Mouse (Mus musculus) liver, postnatal 0 days (tissue): ENCODE measurements at regions not wholly inside any gene's neighbourhood (a gene's known extent, or its start where the extent isn't known, plus 50 kb on each side); places are given as distances from the start of the nearest gene placed in this dataset.
A peak's percentile ranks its signal among the peaks of the same experiment; 100 is the strongest.

Experiments used
- ATAC-seq: fragments of 200-750 bp; cut with Nextera tagmentation; 2 replicates; pipeline ENCODE4 v1.8.0; 2017; ENCODE audit warnings: mild to moderate bottlenecking, moderate library complexity
- DNase-seq: peaks from one replicate; pipeline ENCODE4 v3.0.0-alpha.2; 2016
- H3K27ac ChIP-seq: fragments of 300-500 bp; sonication (generic); 2 replicates; pipeline ENCODE4 v1.5.1; 2014; ENCODE audit warnings: antibody characterized with exemption, moderate library complexity, mild to moderate bottlenecking, low read depth
- H3K27me3 ChIP-seq: fragments of 300-500 bp; sonication (generic); 2 replicates; pipeline ENCODE4 v1.6.1; 2014; ENCODE audit warnings: low read length, control low read depth, mixed read lengths; ENCODE audit not compliant: insufficient read depth
- H3K36me3 ChIP-seq: fragments of 300-500 bp; sonication (generic); replicated peaks from 2 replicates; pipeline ENCODE4 v1.6.1; 2014; ENCODE audit warnings: mild to moderate bottlenecking, control low read depth, low read length, moderate library complexity, mixed read lengths; ENCODE audit not compliant: insufficient read depth
- H3K4me1 ChIP-seq: fragments of 300-500 bp; sonication (generic); 2 replicates; pipeline ENCODE4 v1.6.1; 2014; ENCODE audit warnings: antibody characterized with exemption, mild to moderate bottlenecking, control low read depth; ENCODE audit not compliant: insufficient read depth
- H3K4me2 ChIP-seq: fragments of 300-500 bp; sonication (generic); 2 replicates; pipeline ENCODE4 v1.6.1; 2014; ENCODE audit warnings: low read depth, mild to moderate bottlenecking, low read length, moderate library complexity, mixed read lengths
- H3K4me3 ChIP-seq: fragments of 300-500 bp; sonication (generic); 2 replicates; pipeline ENCODE4 v1.5.1; 2014; ENCODE audit warnings: low read depth, low read length
- H3K9ac ChIP-seq: fragments of 300-500 bp; sonication (generic); replicated peaks from 2 replicates; pipeline ENCODE4 v1.6.1; 2014; ENCODE audit warnings: mild to moderate bottlenecking, moderate library complexity
- H3K9me3 ChIP-seq: fragments of 300-500 bp; sonication (generic); 2 replicates; pipeline ENCODE4 v1.6.1; 2016; ENCODE audit warnings: mild to moderate bottlenecking, control low read depth, low read length, mixed read lengths
- CTCF ChIP-seq: sonication (generic); IDR thresholded peaks from 2 replicates; pipeline ENCODE4 v1.5.1; 2016; ENCODE audit warnings: antibody characterized with exemption, low read depth
- EP300 ChIP-seq: IDR thresholded peaks from 2 replicates; pipeline ENCODE4 v1.6.1; 2016; ENCODE audit warnings: antibody characterized with exemption, low read depth, mild to moderate bottlenecking
- WGBS: fragments of 180-500 bp; shearing (Covaris S2); extraction: QIAGEN DNeasy Blood & Tissue Kit; methylation state at CpG from one replicate; pipeline ENCODE4 v1.1.7; 2014; ENCODE audit not compliant: insufficient replicate concordance; 5-methylcytosine and 5-hydroxymethylcytosine counted together

GRCm38 (mm10) chr8:90740302-90740962 lies 76.8 kb downstream of the Gm19935 start:
- DNase-seq (no peak), ATAC-seq (no peak)
- no peaks in the 10 kb centered on the region for H3K9me3 ChIP-seq
- no peaks in the 10 kb centered on the region for H3K36me3 ChIP-seq
- H3K27me3 ChIP-seq = no peaks in the 10 kb centered on the region
- 64% methylated on average over 2 of the region's 2 CpGs for WGBS
- no peak overlapping the region for H3K4me2 ChIP-seq
- no peak overlapping the region for H3K9ac ChIP-seq
- H3K4me3 ChIP-seq = no peak overlapping the region
- H3K4me1 ChIP-seq = no peaks in the 10 kb centered on the region
- H3K27ac ChIP-seq = no peak overlapping the region
- no peak for TF ChIP-seq CTCF

- 67% methylated on average over 1 of the region's 1 CpGs for WGBS
- H3K4me3 ChIP-seq = no peak overlapping the region
- no peaks in the 10 kb centered on the region for H3K4me1 ChIP-seq
- no peak overlapping the region for H3K27ac ChIP-seq
- no peak overlapping the region for H3K9ac ChIP-seq
- no peaks in the 10 kb centered on the region for H3K36me3 ChIP-seq
- no peaks in the 10 kb centered on the region for H3K9me3 ChIP-seq
- no peak for DNase-seq
- no peaks in the 10 kb centered on the region for H3K27me3 ChIP-seq
- ATAC-seq = no peak
- TF ChIP-seq EP300 = no peak
- no peak for TF ChIP-seq CTCF
- H3K4me2 ChIP-seq = no peak overlapping the region
Observed at GRCm38 (mm10) chr8:90728011-90728410, 89.2 kb downstream of the Gm19935 start.

- Histone ChIP-seq H3K27me3 (no peaks in the 10 kb centered on the region), H3K4me1 (no peaks in the 10 kb centered on the region)
- ATAC-seq = no peak
Observed at GRCm38 (mm10) chr8:90725188-90725587, 92.0 kb downstream of the Gm19935 start.

GRCm38 (mm10) chr8:90716436-90716835 lies 100.8 kb downstream of the Gm19935 start:
- ATAC-seq = no peak
- H3K36me3 ChIP-seq = no peaks in the 10 kb centered on the region
- DNase-seq = no peak
- H3K9ac ChIP-seq = no peak overlapping the region
- H3K4me2 ChIP-seq = no peak overlapping the region
- H3K27ac ChIP-seq = no peak overlapping the region
- H3K4me1 ChIP-seq = no peaks in the 10 kb centered on the region
- H3K27me3 ChIP-seq = no peaks in the 10 kb centered on the region
- no peak for TF ChIP-seq CTCF
- TF ChIP-seq EP300 = no peak
- WGBS = 46% methylated on average over 3 of the region's 3 CpGs
- H3K4me3 ChIP-seq = no peak overlapping the region
- H3K9me3 ChIP-seq = no peaks in the 10 kb centered on the region

More at GRCm38 (mm10) chr8:90725188-90725587, 92.0 kb downstream of the Gm19935 start:
- no peaks in the 10 kb centered on the region for H3K9me3 ChIP-seq
- no peak for DNase-seq
- no peak overlapping the region for H3K9ac ChIP-seq
- H3K4me3 ChIP-seq = no peak overlapping the region
- H3K36me3 ChIP-seq = no peaks in the 10 kb centered on the region
- no peak overlapping the region for H3K27ac ChIP-seq
- TF ChIP-seq CTCF = no peak
- no peak for TF ChIP-seq EP300
- H3K4me2 ChIP-seq = no peak overlapping the region
- WGBS = 77% methylated on average over 5 of the region's 5 CpGs

- no peaks in the 10 kb centered on the region for H3K27me3 ChIP-seq
- H3K9me3 ChIP-seq = no peaks in the 10 kb centered on the region
- no peak overlapping the region for H3K4me2 ChIP-seq
- H3K9ac ChIP-seq = no peak overlapping the region
- WGBS = 14% methylated on average over 5 of the region's 5 CpGs
- H3K27ac ChIP-seq = no peak overlapping the region
- no peaks in the 10 kb centered on the region for H3K4me1 ChIP-seq
- no peak overlapping the region for H3K4me3 ChIP-seq
- ATAC-seq (no peak), DNase-seq (peak; percentile 38)
- TF ChIP-seq EP300 = no peak
- TF ChIP-seq CTCF = peak; percentile 77
- H3K36me3 ChIP-seq = no peaks in the 10 kb centered on the region
Observed at GRCm38 (mm10) chr8:90708524-90708923, 108.7 kb downstream of the Gm19935 start.

- no peak overlapping the region for H3K4me2 ChIP-seq
- no peaks in the 10 kb centered on the region for H3K4me1 ChIP-seq
- no peak for TF ChIP-seq CTCF
- no peak for TF ChIP-seq EP300
- H3K9ac ChIP-seq = no peak overlapping the region
- no peak for ATAC-seq
- H3K27ac ChIP-seq = no peak overlapping the region
- WGBS = 84% methylated on average over 3 of the region's 3 CpGs
- no peak overlapping the region for H3K4me3 ChIP-seq
- H3K36me3 ChIP-seq = no peaks in the 10 kb centered on the region
- no peak for DNase-seq
- H3K27me3 ChIP-seq = no peaks in the 10 kb centered on the region
- H3K9me3 ChIP-seq = no peaks in the 10 kb centered on the region
Observed at GRCm38 (mm10) chr8:90692516-90692915, 124.7 kb downstream of the Gm19935 start.

- WGBS = 61% methylated on average over 2 of the region's 2 CpGs
- H3K27ac ChIP-seq = no peak overlapping the region
- no peaks in the 10 kb centered on the region for H3K4me1 ChIP-seq
- ATAC-seq (no peak), DNase-seq (no peak)
- no peak overlapping the region for H3K4me2 ChIP-seq
- H3K36me3 ChIP-seq = no peaks in the 10 kb centered on the region
- no peak overlapping the region for H3K9ac ChIP-seq
- no peaks in the 10 kb centered on the region for H3K27me3 ChIP-seq
- H3K9me3 ChIP-seq = no peaks in the 10 kb centered on the region
- TF ChIP-seq EP300 (no peak), CTCF (no peak)
- no peak overlapping the region for H3K4me3 ChIP-seq
Observed at GRCm38 (mm10) chr8:90685076-90685475, 132.1 kb downstream of the Gm19935 start.
